Mouse (Mus musculus) frontal cortex, postnatal 36 days (tissue): ENCODE measurements around the gene Pcsk2.

Experiments used
- DNase-seq, 2 experiments: peaks; one replicate each; pipeline ENCODE4 v3.0.0; 2022; ENCODE audit warnings: low spot score in 2 of 2

Pcsk2 gene

DNA sequence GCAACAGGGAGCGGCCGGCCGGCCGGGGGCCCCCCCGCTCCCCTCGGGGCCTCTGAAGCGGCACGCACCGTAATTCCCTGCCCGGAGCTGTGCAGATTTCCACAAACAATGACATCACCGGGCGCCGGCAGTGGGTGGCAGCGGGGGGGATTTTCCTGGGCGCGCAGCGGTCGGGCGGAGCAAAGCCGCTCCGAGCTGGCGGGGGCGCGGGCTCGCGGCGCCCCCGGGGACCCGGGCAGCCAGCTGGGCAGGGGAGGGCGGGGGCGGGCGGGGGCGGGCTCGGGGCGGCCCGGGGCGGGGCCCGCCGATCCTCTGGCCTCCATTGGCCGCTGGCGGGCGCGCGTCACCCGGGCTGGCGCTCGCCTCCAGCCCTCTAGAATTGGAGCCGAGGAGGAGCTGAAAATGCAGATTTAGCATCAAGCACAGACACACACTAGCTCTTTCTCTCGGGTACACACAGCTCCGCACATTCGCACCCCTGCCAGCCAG lies at the start of gene Pcsk2:
TSS of gene Pcsk2 (plus strand) at position 399 of the 489 bp plus-strand sequence.
- peak; percentile 86 to 89 for DNase-seq

DNA sequence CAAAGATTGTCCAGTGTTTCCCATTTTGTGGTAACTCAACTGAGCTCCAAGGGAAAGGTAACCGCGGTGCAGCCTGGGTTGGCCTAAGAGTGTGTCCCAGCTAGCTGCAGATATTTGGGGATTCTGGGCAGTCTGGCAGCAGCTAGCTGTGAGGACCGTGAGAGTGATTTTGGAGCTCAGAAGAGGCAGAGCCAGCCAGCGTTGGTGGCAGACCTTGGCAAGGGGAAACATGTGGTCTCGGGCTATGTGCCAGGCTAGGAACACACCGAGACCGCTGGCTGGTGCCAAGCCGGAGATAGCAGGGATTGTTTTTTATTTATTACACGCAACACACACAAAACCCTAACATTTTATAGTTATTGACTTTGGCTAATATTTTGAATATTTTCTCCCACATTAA lies 45.1 kb upstream of the Pcsk2 start:
- DNase-seq, result no peak

DNA sequence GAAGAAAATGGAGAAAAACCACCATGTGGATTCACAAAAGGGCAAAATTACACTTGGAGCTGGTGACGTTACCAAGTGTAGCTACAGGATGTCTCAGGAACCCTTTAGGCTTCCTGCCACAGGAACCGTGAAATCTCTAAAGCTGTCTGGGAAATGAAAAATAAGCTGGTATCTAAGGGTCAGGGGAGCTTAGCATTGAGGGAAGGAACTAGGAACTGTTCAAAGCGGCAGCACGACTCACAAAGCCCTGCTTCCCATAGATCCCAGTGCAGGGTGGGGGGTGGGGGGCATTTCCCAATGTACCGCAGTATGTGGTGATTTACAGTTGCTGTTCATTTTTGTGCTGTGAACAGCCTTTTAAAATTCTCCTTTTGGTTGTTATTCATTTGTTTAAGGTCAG lies 44.2 kb upstream of the Pcsk2 start:
- DNase-seq, result no peak

DNA sequence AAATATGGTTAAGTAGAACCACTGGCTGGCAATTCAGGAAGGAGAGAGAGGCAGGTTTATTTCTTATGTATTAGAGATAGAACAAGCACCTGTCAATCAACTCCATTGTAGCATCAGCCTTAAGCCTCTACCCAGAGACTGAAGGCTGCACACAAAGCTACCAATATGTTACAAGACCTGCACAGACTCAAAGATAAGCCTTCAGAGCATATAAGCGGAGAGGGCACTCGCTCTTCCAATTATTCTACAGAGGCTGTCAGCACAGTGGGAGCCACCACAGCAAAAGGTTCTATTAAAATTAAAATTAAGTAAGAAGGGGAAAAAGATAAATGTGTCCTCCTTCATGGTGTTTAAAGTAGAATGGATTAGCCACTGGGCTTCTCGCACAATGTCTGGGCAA lies 43.8 kb upstream of the Pcsk2 start:
- DNase-seq, result no peak

DNA sequence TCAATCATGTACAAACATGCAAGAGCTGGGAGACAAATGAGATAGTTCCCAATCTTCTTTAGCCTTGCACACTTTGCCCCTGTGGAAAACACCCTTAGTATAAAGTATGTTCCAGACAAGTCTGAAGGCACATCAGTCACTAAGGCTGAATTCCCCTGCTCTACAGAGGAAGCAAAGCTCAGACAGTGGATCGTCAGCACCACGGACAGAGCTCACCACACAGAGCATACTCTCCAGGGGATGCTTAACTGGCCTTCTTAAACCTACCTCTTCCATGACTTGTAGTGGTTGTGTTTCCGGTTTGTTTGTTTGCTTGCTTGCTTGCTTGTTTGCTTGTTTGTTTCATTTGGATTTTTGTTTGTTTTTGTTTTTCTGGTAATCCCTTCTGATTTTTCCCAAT lies 9.5 kb upstream of the Pcsk2 start:
- no peak for DNase-seq

DNA sequence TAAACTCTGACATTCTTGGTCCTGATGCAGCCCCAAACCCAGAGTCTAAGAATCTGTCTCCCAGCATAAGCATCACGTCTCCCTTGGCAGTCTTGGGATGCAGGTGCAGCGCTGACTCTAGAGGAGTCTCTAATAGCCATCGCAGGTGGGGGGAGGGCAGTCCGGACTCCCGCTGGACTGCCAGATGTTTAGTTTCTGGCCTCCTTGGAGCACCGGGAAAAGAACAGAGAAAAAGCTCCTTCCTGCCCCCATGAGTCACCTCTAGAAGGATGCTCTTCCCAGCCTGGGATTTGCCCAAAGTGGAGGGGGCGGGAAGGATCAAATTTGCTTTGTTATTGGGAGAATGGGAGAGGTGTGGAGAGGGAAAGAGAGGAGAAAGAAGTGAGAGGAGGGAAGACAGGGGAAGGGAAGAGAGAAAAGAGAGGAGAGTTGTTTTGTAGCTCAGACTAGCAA lies 631 bp upstream of the Pcsk2 start:
- peak in 1 of 2 experiments; percentile 36 for DNase-seq

DNA sequence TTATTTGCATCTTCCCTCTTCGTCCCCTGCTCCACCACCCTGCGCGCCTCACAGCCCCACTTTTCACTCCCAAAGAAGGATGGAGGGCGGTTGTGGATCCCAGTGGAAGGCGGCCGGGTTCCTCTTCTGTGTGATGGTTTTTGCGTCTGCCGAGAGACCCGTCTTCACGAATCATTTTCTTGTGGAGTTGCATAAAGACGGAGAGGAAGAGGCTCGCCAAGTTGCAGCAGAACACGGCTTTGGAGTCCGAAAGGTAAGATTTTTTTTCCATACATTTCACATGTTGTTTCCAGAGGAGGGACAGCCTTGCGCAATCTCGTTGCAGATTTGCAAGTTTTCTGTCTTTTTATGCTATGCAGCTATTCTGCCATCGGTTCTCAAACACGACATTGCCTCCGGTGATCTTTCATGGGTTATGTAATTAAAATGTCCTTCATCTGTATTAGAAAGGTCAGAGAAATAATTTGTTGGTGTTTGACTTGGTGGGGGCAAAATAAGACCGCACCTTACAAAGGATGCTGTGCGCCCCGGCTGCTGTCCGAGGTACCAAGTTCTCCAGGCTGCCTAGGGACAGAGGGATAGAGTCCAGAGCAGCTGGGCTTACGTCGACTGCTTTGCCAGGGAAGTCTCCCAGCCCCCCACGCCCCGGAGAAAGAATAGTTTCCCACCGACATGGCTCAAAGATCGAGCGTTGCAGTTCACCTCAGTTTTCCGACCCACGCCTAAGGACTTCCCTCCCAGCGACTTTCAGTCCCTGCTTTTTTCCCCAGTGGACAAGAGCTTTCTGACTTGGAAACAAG lies 656 bp downstream of the Pcsk2 start:
- DNase-seq, result peak in 1 of 2 experiments; percentile 40

DNA sequence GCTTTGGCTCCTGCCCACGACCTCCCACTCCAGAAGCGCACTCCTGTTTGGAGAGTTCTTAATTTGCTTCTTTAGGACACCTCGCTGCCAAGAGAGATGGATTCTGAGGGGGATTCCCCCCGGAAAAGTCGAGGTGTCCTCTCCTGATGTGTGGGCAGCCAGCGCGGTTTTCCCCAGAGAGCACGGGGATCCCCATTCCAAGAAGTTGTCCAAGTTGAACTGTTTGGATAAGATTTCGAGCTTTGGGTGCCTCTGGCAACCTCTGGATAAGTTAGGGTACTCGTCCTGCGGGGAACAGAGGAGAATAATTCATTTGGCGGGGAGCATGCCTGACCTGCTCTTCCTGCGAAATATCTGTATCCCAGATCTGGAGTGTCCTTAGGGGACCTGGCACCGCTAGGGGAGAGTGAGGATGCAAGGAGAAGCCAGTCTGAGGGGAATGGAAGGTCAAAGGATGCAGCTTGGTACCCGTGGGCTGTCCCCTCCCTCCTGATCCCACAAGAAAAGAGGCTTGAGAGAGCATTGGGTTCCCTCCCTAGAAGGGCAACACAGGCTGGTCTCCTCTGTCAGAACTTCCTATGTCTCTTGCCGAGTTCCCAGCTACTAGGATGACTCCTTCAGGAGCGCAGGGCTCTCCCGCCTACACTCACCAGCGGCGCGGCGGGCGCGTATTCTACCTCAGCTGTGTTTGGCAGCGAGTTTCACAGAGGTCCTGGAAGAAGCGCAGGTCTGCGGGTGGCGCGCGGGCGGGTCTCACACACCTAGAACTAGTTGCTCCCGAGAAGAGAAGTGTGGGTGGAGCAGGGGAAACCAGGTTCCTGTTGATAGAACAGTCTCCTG lies 1.5 kb downstream of the Pcsk2 start:
- peak; percentile 52 to 65 for DNase-seq

DNA sequence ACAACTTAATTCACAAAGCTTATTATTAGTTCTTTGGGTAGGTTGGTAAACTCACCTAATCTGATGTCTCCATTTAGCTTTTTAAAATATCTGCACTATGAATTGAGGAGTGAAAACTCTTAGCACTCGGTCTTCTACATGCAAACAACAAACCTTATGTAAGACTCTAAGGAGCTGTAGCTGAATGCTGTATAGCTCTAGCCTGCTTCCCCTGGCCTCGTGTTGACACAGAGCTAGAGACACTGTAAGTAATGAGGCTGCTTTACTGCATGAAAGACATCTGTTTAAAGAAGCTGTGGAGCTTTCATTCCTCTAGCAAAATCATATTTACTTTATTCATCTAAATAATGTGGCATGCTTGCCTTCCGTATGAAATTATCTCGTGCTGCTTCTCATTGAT lies 14.4 kb downstream of the Pcsk2 start:
- DNase-seq, result no peak

DNA sequence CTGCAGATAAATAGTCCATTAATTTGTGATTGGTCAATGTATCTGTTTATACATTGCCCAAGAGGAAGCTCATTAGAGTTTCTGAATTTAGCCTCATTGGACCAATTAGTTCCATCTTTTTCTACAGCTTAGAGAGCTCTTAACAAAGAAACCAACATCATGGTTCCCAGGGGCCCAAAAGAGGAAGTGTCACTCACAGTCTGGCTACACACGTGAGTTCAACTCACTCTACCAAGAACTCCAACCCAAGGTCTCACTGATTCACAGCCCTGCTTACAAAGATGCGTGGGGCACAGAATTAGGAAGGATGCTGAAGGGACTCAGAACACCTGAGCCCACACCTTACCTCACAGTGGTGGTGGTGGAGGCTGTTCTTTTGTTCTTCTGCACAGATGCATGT lies 19.1 kb downstream of the Pcsk2 start:
- no peak for DNase-seq

DNA sequence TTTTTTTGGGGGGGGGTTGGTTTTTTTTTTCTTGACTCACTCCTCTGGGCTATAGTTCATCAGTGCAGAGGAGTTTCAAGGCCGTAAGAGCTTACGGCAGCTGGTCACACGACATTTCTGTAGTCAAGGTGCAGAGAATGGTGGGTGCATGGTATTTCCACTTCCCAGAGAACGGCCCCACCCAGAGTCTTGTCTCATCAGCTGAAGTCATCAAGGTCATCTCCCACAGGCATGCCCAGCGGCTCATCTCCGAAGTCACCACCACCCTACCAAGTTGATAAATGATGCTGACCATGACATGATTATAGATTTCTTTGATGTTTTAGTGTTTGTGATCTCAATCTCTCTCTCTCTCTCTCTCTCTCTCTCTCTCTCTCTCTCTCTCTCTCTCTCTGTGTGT lies 20.0 kb downstream of the Pcsk2 start:
- no peak for DNase-seq

DNA sequence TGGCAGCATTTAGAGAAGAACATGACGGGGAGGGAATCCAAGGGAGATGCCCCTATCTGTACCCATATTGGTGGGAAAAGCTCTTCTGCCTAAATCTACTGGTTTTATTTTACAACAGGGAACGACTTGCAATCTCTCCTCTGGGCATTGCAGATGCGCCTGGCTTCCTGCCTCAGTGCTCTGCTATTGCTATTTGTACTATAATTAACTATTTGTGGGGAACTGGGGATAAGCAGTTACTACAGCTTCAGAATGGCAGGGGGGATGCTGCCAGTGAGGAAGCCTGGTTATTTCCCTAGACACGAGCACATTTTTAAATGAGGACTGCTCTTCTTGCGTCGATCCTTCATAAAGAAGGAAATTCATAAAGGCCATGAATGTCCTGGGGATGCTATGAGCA lies 39.4 kb downstream of the Pcsk2 start:
- DNase-seq, result no peak

DNA sequence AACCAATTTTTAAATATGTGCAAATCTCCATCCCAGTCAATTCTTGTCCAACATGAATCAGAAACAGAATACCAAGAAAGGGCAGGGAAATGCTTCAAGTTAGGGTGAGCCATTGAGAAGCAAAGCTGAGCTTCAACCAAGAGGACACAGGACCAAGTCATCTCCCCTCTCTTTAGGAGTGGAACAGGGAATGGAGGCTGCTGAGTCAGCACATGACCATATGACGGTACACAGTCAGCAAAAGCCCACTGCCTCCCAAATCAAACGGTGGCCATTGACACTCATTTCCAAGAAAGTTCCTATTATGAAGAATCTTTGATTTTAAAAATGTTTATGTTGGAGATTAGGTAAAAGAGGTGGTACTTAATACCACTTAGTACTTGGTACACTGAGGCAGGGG lies 44.4 kb downstream of the Pcsk2 start:
- no peak for DNase-seq

DNA sequence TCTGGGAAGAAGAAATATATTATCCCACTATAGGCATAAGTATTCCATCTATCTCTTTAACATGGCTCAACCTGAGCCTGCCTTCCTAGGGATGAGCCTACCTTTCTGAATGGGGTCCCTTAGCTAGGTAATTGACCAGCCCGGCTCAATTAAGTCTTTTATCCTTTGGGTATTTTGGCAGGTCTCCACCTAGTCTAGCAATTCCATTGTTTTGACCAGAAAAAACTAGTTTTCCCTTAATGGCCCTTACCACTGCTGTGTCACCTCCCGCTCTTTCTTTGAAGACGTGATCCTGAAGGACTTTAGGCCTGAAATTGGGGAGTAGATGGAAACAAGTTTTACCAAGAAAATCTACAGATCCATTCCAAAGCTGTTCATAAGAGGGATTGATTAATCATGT lies 57.1 kb downstream of the Pcsk2 start:
- DNase-seq, result no peak

DNA sequence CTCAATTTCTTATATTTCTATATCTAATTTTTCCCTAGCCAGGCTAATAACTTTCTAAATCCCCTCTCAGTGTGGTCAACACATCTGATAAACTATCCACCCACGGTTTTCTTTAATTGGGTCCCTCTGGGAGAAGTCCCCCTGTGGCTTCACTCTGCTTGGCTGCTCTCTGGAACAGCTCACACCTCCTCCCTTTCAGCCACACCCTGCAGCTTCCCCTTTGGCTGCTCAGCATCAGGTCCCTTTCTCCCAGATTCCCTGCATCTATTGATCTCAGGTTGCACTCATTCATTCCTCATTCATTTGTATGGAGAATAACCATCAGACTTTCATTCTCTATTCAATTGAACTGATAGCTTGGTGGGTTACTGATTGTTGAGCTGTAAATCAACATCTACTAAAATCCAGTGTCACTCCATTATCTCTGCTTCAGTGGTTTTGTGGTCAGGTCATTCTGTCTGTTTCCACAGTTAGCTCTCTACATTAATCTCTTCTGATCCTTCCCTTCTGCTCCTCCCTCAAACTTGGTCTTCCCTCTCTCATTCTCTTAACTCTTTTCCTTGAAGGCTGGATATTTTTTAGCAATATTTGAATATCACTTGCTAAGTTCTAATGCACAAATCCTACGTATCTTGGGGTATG lies 58.0 kb downstream of the Pcsk2 start:
- DNase-seq, result no peak

DNA sequence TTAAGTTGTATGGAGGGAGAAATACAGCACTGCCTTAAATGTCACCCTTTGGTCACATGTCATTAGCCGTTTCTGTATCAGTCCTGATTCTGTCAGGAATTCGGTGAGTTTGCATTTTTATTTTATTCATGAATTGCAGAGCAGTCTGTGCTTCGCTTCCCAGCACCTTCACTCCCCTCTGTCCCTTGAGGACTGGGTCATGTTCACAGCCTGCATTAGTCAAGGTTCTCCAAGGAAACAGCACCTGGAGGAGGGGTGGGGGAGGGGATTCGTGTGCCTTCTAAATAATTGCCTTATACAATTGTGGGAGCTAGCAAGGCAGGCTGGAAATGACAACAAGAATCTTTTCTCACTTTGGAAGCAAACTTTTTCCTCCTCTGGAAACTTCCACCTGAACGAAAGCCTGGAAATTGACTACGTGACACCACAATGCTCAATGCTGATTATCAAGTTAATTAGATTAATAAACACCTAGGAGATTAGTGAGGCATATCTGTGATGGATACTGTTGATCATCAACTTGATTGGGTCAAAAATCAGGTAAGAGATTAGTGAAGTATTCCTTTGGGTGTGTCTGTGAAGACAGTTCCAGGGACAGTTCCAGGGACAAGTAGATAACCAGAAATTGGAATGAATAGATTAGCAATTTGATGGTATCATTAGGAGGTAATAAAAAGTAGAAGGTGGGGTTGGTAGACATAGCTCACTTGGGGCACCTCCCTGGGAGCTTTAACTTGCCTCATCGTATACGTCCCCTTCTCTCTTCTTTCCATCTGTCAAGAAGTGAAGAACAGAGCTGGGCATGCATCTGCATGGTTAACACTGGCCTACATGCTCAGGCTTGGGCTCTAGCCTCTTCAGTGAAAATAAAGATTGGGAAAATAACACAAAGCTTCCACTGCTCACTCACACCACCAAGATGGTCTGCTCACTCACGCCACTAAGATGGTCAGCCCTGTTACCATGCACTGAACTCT lies 64.7 kb downstream of the Pcsk2 start:
- DNase-seq, result no peak

DNA sequence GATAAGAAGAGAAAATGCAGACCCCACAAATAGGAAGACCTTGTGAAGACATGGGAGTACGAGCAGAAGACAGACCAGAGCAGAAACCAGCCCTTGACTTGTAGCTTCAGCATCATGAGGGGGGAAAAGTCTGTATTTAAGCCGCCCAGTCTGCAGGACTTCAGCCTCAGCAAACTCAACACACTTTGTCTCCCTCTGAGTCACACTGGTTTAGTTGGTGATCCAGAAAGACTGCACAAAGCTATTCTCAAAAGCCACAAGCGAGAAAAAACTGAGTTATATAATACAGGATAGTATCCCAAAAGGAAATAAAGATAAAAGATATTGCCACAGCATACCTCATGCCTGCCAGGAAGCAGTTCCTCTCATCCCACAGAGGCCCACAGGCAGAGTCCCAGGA lies 67.5 kb downstream of the Pcsk2 start:
- DNase-seq, result no peak

DNA sequence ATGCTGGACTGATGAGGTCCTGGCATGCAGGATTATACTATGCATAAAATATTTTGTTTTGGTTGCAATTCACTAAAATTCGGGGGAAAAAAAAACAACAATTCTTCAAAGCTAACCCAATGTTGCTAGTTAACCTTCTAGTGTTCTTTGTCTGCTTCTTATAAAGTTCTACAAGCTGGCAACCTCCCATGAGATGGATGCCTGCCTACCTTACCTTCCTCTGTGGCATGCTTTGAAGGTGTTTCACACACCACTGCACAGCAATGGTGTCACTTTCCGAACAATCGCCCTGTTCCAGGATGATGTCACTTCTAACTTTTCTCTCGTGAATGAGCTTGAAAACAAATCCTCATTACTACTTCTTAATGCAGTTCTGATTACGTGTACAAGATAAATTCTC lies 68.8 kb downstream of the Pcsk2 start:
- no peak for DNase-seq

DNA sequence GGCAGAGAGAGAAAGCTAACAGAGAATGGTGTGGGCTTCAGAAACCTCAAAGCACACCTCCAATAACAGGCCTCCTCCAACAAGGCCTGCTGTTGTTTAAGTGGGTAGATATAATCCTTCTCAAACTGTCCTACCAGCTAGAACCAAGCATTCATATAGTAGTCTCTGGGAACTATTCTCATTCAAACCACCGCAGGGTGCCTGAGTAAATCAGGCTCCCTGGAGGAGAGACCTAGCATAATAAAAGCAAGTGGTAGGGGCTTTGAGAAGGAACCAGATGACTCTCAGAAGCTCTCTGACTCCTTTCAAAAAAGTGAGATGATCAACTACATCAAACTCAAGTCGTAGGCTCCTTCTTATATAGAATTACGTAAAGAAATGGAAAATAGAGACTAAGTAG lies 75.0 kb downstream of the Pcsk2 start:
- no peak for DNase-seq

DNA sequence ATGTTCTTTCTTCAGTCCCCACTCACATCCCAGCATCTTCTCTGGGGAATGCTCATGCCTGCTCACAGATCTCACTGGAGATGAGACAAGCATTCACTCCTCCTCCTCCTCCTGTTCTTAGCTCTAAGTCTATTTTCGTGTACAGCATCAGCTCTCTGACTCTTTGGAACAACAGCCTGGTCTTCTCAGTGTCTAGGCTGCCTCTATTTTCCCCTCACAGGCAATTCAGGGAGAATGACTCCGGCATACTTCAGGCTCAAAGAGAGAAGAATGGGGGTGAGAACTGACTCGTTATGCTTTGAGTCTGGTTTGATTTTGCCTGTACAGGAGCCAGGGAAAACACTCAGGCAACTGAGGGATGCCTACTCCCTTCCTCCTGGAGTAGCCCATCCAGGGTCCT lies 78.0 kb downstream of the Pcsk2 start:
- DNase-seq, result peak; percentile 49 to 71

DNA sequence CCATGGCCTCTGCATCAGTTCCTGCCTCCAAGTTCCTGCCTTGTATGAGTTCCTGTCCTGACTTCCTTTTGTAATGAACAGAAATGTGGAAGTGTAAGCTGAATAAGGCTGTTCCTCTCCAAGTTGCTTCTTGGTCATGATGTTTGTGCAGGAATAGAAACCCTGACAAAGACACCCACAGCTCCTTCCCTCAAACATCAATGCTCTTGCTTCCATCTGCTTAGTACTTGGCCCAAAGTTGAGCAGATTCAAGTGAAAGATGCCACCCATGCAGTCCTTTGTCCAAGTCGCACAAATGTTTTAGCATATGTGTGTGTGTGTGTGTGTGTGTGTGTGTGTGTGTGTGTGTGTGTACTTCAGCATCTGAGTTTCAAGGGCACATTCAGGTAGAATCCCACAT lies 97.3 kb downstream of the Pcsk2 start:
- no peak for DNase-seq
